Mouse (Mus musculus): ENCODE results near the gene 2900026A02Rik.

- TF ChIP-seq CTCF (IDR thresholded peaks at IDR 0.05; ENCODE audit: control insufficient read depth, insufficient read depth, insufficient replicate concordance, low read depth, low read length) (no peak), POLR2A (IDR thresholded peaks at IDR 0.05; ENCODE audit: control insufficient read depth, low read depth, low read length) (no peak)
These were observed 177.5 kb downstream of the 2900026A02Rik start for GRCm38 (mm10) chr5:113043531-113043930.

Measured in testis, adult 2 months (tissue).